Mouse (Mus musculus) large intestine, adult 2 months (tissue): ENCODE measurements around the gene Ankrd6. TPM values are rescaled to one million over a fixed set of nuclear protein-coding genes. Genes with fewer than 3 reads are reported as not detected.

Source experiments
- DNase-seq: peaks from one replicate; pipeline ENCODE4 v3.0.0-alpha.2; 2012; ENCODE audit warnings: low read depth, low spot score
- WGBS: fragments of 180-500 bp; shearing (Covaris S2); methylation state at CpG from one replicate; pipeline ENCODE4 v1.1.7; 2018; 5-methylcytosine and 5-hydroxymethylcytosine counted together
- polyA plus RNA-seq: library from polyadenylated mRNA; depleted of rRNA; stranded (reverse); fragments of >200 nt; gene quantifications from 2 replicates; pipeline ENCODE4 v1.2.3, GENCODE M21; 2012

The Ankrd6 gene
- polyA plus RNA-seq, 1 experiment: 0.79 TPM

DNA sequence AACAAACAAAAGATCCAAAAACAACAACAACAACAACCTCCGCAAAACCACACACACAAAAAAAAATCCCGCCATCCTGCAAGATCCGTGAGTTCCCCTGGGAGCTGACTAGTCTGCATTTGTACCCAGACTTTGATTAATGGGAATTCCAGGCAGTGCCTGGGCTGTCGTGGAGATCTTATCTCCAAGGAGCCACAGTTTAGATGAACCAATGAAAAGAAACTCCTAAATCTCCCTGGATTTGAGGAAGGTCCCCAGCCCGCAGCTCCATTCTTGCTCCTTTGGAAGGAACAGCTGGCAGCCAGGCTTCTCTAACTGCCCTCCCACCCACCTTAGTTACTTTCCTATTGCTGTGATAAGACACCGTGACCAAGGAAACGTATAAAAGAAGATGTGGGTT, 2.0 kb upstream of the Ankrd6 start:
- no peak for DNase-seq
- 27% methylated on average over 7 of the region's 7 CpGs for WGBS

DNA sequence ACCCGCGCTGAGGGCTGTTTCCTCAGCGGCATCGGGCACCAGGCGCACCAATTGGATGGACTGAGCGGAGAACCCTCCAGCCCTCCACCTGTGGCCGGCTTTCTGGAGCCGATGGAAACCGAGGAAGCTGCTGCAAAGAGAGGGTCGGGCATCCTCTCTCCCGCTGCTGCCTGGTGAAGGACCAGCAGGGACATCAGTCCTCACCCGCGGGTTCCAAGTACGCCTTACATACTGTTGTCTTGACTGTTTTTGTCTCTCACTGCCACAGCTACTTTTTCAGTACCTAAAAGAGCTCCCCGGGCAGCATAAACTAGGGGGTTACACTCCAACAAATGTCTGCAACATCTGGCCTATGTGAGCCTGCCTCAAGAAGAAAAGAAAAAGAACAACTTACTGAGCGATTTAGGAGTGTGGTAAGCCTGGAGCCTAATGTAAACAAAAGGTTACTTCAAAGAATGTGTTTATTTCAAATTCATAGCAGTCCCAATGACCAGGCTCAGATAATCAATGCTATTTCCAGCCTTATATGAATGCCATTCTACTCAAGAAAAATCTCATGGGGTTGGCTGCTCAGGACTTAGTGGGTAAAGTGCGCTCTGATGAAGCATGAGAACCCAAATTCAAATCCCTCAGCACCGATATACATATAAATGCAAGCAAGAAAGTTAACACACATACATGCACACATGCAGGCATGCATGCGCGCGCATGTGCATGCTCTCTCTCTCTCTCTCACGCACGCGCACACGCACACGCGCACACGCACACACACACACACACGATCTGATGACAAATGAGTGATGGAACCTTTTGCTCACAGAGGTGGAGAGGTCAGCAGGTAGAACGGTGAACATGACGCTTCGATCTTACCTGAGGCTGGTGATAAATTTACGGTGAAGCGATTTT, 647 bp upstream of the Ankrd6 start:
- WGBS: 5% methylated on average over 34 of the region's 34 CpGs
- DNase-seq: no peak

- 61% methylated on average over 10 of the region's 10 CpGs for WGBS
- DNase-seq: no peak
Measured at GRCm38 (mm10) chr4:32948696-32949095, 1.9 kb downstream of the Ankrd6 start.

- no peak for DNase-seq
- WGBS: 30% methylated on average over 4 of the region's 4 CpGs
Measured at GRCm38 (mm10) chr4:32947631-32948030, 3.0 kb downstream of the Ankrd6 start.

GRCm38 (mm10) chr4:32940984-32941383, 9.7 kb downstream of the Ankrd6 start:
- 68% methylated on average over 4 of the region's 4 CpGs for WGBS
- DNase-seq: no peak

DNA sequence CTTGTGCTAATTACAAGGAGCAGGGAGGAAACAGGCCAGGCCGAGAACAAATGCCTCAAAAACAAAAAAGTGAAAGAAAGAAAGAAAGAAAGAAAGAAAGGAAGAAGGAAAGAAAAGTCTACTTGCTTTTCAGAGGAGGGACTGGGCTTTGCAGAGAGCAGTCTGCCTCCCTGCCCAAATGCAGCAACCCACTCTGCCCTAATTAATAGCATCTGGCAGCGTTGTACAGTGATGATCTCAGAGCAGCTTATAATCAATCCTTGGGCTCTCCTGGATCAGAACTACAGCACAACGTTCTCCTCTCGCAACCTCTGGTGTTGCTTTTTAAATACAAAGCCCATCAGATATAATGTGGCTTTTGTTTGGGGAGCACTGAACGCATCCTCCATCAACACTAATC, 10.7 kb downstream of the Ankrd6 start:
- 73% methylated on average over 5 of the region's 5 CpGs for WGBS

GRCm38 (mm10) chr4:32939521-32939920, 11.1 kb downstream of the Ankrd6 start:
- WGBS: 56% methylated on average over 4 of the region's 4 CpGs
- DNase-seq: no peak

More for the DNA sequence above, 10.7 kb downstream of the Ankrd6 start:
- no peak for DNase-seq

- WGBS: 61% methylated on average over 9 of the region's 9 CpGs
- no peak for DNase-seq
Measured at GRCm38 (mm10) chr4:32936762-32937341, 13.8 kb downstream of the Ankrd6 start.

DNA sequence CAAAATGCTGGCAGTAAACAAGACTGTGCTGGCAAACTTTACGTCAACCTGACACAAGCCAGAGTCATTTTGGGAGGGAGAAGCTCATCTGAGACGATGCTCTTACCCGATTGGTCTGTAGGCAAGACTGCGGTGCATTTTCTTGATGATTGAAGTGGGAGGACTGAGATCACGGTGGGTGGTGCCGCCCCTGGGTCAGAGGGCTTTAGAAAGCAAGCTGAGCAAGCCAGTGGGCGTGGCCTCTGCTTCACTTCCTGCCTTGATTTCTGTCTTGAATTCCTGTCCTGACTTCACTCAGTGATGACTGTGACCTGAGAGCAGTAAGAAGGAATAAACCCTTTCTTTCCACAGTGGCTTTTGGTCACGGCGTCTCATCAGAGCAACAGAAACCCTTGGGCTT, 18.6 kb downstream of the Ankrd6 start:
- 64% methylated on average over 9 of the region's 9 CpGs for WGBS
- DNase-seq: no peak

DNA sequence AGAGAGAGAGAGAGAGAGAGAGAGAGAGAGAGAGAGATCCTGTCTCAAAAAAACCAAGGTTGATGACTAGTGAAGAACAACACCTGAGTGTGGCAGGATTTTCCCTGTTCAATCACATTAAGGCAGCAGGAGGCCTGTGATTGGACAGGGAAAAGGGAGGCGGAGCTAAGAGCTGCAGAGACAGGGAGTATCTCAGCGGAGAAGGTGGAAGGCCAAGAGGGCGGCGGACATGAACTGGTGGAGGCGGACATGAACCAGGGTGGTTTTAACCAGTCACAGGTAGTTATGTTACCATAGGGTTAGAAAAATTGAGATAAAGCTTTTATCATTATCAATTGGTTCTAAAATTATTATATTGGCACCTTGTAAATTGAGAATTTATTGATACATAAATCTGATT, 20.9 kb downstream of the Ankrd6 start:
- WGBS: 95% methylated on average over 5 of the region's 5 CpGs
- DNase-seq: no peak

- WGBS: 91% methylated on average over 13 of the region's 13 CpGs
- DNase-seq: no peak
Measured at GRCm38 (mm10) chr4:32928692-32929448, 21.8 kb downstream of the Ankrd6 start.

GRCm38 (mm10) chr4:32923891-32924294, 26.7 kb downstream of the Ankrd6 start:
- 64% methylated on average over 9 of the region's 9 CpGs for WGBS

DNA sequence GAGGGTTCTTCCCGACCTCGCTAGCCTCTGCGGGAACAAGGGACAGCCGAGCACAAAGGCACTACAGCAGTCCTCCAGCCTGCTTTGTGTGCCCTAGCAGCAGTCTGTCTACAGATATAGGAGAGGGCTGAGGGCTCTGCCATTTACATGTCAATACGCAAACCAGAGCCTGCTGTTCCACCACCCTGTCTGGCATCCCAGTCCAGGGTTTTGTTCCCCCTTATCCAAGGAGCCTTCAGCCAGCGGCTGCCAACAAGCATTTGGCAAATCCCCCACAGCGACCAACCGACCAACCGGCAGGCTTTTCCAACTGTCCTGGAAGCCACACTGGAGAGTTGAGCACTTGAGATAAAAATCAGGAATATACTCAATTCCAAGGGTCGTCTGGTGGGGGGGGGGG, 27.2 kb downstream of the Ankrd6 start:
- 33% methylated on average over 10 of the region's 10 CpGs for WGBS
- no peak for DNase-seq

More at GRCm38 (mm10) chr4:32923891-32924294, 26.7 kb downstream of the Ankrd6 start:
- no peak for DNase-seq

DNA sequence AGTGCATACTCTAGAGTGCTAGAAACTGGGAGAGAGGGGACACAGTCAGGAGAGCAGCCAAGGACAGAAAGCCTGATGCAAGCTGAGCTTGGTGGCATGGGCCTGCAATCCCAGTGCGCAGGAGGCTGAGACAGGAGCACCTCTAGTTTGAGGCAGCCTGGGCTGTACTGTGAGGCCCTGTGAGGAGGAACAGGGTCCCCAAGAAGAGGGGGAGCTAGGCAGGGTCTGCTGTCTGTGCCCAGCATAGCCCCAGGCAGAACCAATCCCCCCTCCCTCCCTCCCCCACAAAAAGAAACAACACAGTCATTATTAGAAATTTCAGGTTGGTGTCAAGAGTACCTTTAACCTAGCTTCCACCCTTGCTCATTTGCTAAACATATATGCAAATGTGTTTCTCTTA, 27.8 kb downstream of the Ankrd6 start:
- 100% methylated on average over 1 of the region's 1 CpGs for WGBS
- DNase-seq: no peak

DNA sequence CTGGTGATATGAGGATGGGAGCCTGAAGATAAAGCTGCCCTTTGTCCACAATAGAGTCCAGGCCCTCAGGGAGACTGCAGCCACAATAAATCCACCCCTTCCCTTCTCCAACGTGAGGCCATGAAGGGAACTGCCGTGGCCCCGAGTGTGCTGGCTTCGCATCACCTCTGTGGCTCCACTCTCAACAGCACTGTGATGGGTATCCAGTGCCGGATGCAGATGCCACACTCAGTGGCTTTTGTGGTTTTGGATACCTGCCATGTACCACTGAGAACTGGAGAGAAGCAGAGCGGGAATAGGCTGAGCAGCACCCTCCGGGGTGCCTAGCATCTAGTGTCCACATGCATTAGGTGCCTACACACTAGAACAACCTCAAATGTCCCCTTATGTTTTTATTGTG, 29.8 kb downstream of the Ankrd6 start:
- 66% methylated on average over 7 of the region's 7 CpGs for WGBS
- DNase-seq: no peak

GRCm38 (mm10) chr4:32918571-32918970, 32.1 kb downstream of the Ankrd6 start:
- no peak for DNase-seq

GRCm38 (mm10) chr4:32916689-32917385, 33.8 kb downstream of the Ankrd6 start:
- DNase-seq: no peak
- 52% methylated on average over 6 of the region's 6 CpGs for WGBS

More at GRCm38 (mm10) chr4:32918571-32918970, 32.1 kb downstream of the Ankrd6 start:
- 71% methylated on average over 5 of the region's 5 CpGs for WGBS

DNA sequence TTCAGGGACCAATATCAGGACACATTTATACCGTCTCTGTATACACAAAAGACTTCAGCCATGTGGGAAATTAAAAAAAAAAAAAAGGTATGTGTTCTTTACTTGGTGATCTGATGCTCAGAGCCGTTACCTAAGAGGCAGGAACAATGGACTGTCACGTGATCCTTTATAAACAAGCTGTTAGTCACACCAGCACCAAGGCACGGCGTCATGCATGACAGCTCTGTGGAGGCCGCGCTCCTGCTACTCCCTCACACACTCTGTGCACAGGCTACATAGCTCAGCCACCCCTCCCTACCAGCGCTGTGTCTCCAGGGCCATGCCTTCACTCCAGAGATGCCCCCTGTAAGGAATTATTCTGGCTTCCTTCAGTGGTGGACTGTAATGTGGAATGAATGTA, 34.7 kb downstream of the Ankrd6 start:
- DNase-seq: no peak
- WGBS: 23% methylated on average over 8 of the region's 8 CpGs

DNA sequence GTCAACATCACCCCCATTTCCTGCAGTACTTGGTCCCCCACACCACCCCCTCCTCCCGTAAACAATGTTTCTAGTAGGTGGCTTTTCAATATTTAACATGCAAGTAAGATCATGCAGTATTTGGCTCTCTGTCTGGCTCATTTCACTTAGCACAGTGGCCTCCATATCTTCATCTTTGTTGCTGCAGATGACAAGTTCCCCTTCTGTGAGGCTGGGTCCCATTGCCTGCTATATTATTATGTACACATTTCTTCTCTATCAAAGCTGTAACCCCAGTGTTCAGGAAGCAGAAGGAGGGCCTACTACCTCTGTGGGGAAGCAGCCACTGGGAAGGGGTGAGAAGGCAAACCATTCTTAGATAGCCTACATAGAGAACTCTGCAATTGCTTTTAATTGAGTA, 40.6 kb downstream of the Ankrd6 start:
- DNase-seq: no peak
- WGBS: 96% methylated on average over 1 of the region's 1 CpGs
